Mouse (Mus musculus) neural tube, embryonic 13.5 days (tissue): ENCODE results near the gene Kank2. TPM values are rescaled to one million over a fixed set of nuclear protein-coding genes. Genes with fewer than 3 reads are reported as not detected.

ENCODE experiments used
- ATAC-seq: fragments of 200-750 bp; cut with Nextera tagmentation; 2 replicates; pipeline ENCODE4 v1.8.0; 2017; ENCODE audit warnings: low read depth, mild to moderate bottlenecking, moderate TSS enrichment, moderate library complexity
- H3K27ac ChIP-seq: fragments of 300-500 bp; sonication (generic); replicated peaks from 2 replicates; pipeline ENCODE4 v1.5.1; 2015; ENCODE audit warnings: moderate library complexity, mild to moderate bottlenecking, inconsistent platforms
- H3K27me3 ChIP-seq: fragments of 300-500 bp; sonication (generic); 2 replicates; pipeline ENCODE4 v1.6.1; 2015; ENCODE audit warnings: mild to moderate bottlenecking, inconsistent platforms
- H3K36me3 ChIP-seq: fragments of 300-500 bp; sonication (generic); 2 replicates; pipeline ENCODE4 v1.6.1; 2015; ENCODE audit warnings: mild to moderate bottlenecking, inconsistent platforms
- H3K4me1 ChIP-seq: fragments of 300-500 bp; sonication (generic); replicated peaks from 2 replicates; pipeline ENCODE4 v1.6.1; 2015; ENCODE audit warnings: inconsistent platforms
- H3K4me2 ChIP-seq: fragments of 300-500 bp; sonication (generic); 2 replicates; pipeline ENCODE4 v1.6.1; 2015; ENCODE audit warnings: inconsistent platforms, mild to moderate bottlenecking, moderate library complexity
- H3K4me3 ChIP-seq: fragments of 300-500 bp; sonication (generic); 2 replicates; pipeline ENCODE4 v1.5.1; 2015; ENCODE audit warnings: mild to moderate bottlenecking, inconsistent platforms
- H3K9ac ChIP-seq: fragments of 300-500 bp; sonication (generic); 2 replicates; pipeline ENCODE4 v1.6.1; 2015; ENCODE audit warnings: moderate library complexity, mild to moderate bottlenecking, inconsistent platforms
- H3K9me3 ChIP-seq: fragments of 300-500 bp; sonication (generic); 2 replicates; pipeline ENCODE4 v1.6.1; 2016; ENCODE audit warnings: inconsistent platforms
- WGBS: fragments of 180-500 bp; shearing (Covaris S2); methylation state at CpG from one replicate; pipeline ENCODE4 v1.1.7; 2015; 5-methylcytosine and 5-hydroxymethylcytosine counted together
- polyA plus RNA-seq: library from polyadenylated mRNA; unstranded; fragments of >200 nt; fragmentation: Nextera tagmentation; extraction: Ambion mirVana; gene quantifications from 2 replicates; pipeline ENCODE4 v1.2.1, GENCODE M21; 2015

Kank2 gene
- polyA plus RNA-seq, 1 experiment from 2014 or later: 5.9 TPM

DNA sequence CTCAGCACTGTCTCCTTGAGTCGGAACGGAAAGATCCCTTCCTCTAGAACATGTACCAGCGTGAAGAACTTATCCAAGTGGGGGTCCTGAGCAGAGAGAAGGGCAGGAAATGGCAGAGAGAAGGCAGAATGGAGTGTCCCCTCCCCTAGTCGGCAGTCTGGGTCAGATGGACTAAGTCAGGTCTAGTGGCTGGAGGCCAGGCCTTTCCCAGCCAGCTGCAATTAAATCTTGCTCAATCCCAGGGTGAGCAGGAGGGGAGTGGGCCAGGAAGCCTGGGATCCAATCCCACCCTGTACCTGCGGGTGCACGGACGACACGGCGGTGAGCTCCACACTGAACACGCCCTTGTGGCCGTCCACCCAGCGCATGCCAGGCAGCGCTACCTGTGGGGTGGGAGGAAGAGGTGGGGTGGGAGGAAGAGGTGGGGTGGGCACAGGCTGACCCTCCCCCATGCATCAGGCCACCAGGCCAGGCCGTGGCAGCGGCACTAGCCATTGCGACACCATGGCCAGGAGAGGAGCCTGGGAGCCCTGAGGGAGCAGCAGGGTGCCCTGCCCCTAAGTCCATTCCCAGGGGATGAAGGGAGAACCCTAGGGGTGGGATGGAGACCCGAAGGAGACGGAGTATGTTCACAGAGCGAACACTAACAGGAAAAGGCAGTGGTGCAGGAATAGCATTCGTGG, 33.2 kb upstream of the Kank2 start:
- Histone ChIP-seq H3K4me3 (no peak overlapping the region), H3K9ac (no peak overlapping the region), H3K36me3 (no peaks in the 10 kb centered on the region), H3K4me2 (no peak overlapping the region), H3K27me3 (no peaks in the 10 kb centered on the region), H3K4me1 (no peaks in the 10 kb centered on the region), H3K9me3 (no peaks in the 10 kb centered on the region), H3K27ac (no peak overlapping the region)
- 92% methylated on average over 20 of the region's 20 CpGs for WGBS
- ATAC-seq: no peak

- no peaks in the 10 kb centered on the region for H3K27me3 ChIP-seq
- ATAC-seq: no peak
These were observed 32.4 kb upstream of the Kank2 start for GRCm38 (mm10) chr9:21830936-21831335.

DNA sequence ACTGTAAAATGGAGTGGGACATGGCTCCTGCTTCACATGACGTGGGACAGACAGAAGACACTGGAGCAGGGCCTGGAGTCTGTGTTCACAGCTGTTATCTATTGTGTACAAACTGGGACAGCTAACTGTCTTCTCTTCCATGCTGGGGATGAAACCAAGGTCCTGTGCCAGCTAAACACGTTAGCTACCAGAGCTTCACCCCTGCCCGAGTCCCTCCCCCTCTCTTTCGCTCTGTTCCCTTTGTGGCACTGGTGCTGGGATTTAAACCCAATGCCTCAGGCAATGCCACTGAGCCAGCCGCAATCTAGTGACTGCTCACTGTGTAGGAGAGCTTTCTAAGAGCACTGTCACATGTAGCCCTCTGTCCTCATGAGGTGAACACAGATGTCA, 31.9 kb upstream of the Kank2 start:
- ATAC-seq: no peak
- no peaks in the 10 kb centered on the region for H3K27me3 ChIP-seq
- 85% methylated on average over 5 of the region's 5 CpGs for WGBS
- H3K4me1 ChIP-seq: no peaks in the 10 kb centered on the region
- H3K36me3 ChIP-seq: no peaks in the 10 kb centered on the region
- no peak overlapping the region for H3K4me3 ChIP-seq
- H3K27ac ChIP-seq: no peak overlapping the region
- H3K9me3 ChIP-seq: no peaks in the 10 kb centered on the region
- no peak overlapping the region for H3K4me2 ChIP-seq
- no peak overlapping the region for H3K9ac ChIP-seq

More at GRCm38 (mm10) chr9:21830936-21831335, 32.4 kb upstream of the Kank2 start:
- Histone ChIP-seq H3K4me1 (no peaks in the 10 kb centered on the region), H3K4me3 (no peak overlapping the region), H3K27ac (no peak overlapping the region), H3K9me3 (no peaks in the 10 kb centered on the region), H3K4me2 (no peak overlapping the region), H3K36me3 (no peaks in the 10 kb centered on the region), H3K9ac (no peak overlapping the region)
- WGBS: 89% methylated on average over 11 of the region's 11 CpGs

DNA sequence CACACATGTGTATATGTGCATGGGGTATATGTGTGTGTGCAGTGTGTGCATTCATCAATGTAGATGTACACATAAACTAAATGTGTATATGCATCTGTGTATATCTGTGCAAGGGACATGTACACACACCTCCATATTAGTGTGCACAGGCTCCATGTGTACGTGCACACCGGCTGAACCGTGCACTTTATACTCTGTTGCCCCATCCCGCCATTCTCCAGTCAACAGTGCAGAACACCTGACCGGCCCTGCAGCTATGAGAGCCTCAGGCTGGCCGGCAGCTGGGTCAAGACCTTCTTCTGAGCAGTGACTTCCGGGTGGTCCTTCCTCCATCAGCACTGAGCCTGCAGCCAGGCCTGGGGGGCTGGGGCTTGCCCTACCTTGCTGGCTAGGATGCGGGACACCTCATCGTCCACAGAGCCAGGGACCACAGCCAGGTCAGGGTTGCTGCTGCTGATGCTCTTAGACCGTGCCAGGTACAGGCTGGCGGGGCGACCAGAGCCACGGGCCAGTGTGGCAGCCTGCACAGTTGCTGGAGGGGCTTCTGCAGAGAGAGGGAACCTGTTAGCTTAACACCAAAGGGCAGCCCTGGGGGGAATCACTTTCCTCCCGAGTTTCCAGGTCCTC, 31.4 kb upstream of the Kank2 start:
- no peak overlapping the region for H3K4me3 ChIP-seq
- no peak for ATAC-seq
- no peaks in the 10 kb centered on the region for H3K9me3 ChIP-seq
- H3K4me2 ChIP-seq: no peak overlapping the region
- no peaks in the 10 kb centered on the region for H3K36me3 ChIP-seq
- no peaks in the 10 kb centered on the region for H3K27me3 ChIP-seq
- WGBS: 95% methylated on average over 14 of the region's 14 CpGs
- no peaks in the 10 kb centered on the region for H3K4me1 ChIP-seq
- no peak overlapping the region for H3K9ac ChIP-seq
- H3K27ac ChIP-seq: no peak overlapping the region

DNA sequence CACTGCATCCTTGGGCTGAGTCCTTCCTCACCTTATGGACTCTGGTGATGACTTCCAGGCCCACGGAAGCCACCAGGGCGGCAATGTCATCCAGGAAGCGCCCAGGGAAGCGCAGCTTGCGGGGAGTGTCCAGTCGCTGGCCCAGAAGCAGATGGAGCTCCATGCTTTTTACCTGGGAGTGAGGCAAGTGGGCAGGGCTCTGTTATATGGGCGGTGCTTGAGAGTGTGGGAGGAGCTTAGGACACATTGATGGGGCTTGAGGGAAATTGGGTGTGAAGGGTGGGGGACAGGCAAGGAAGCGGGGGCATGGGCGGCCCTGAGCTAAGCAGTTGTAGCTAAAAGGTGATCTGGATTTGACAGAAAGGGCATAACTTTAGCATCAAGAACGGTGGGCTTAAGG, 25.8 kb upstream of the Kank2 start:
- Histone ChIP-seq H3K36me3 (no peaks in the 10 kb centered on the region), H3K4me2 (no peak overlapping the region), H3K4me1 (no peaks in the 10 kb centered on the region), H3K27ac (no peak overlapping the region), H3K4me3 (no peak overlapping the region), H3K9ac (no peak overlapping the region), H3K27me3 (no peaks in the 10 kb centered on the region), H3K9me3 (no peaks in the 10 kb centered on the region)
- WGBS: 60% methylated on average over 10 of the region's 10 CpGs
- ATAC-seq: no peak

- Histone ChIP-seq H3K36me3 (no peaks in the 10 kb centered on the region), H3K4me3 (no peak overlapping the region), H3K27me3 (no peaks in the 10 kb centered on the region), H3K27ac (no peak overlapping the region), H3K9ac (no peak overlapping the region), H3K4me2 (no peak overlapping the region), H3K9me3 (no peaks in the 10 kb centered on the region), H3K4me1 (no peaks in the 10 kb centered on the region)
- ATAC-seq: no peak
- 34% methylated on average over 4 of the region's 4 CpGs for WGBS
These were observed 25.4 kb upstream of the Kank2 start for GRCm38 (mm10) chr9:21823957-21824356.

DNA sequence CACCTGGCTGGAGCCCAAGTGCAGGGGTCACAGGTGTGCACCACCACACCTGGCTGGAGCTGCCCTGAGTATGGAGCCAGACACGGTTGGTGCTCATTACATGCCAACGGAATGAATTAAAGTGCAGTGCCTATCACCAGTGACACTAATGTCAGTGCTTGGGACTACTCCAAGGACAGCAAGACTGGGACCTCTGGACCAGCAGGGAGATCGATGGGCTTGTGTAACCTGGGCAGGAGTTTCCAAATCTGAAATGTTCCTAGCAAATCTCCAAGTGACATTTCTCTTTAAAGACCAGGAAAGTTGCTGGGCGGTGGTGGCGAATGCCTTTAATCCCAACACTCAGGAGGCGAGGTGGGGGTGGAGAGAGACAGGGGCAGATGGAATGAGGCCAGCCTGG, 24.1 kb upstream of the Kank2 start:
- no peaks in the 10 kb centered on the region for H3K27me3 ChIP-seq
- no peaks in the 10 kb centered on the region for H3K36me3 ChIP-seq
- no peak overlapping the region for H3K4me3 ChIP-seq
- no peaks in the 10 kb centered on the region for H3K4me1 ChIP-seq
- no peak overlapping the region for H3K9ac ChIP-seq
- no peak overlapping the region for H3K27ac ChIP-seq
- H3K9me3 ChIP-seq: no peaks in the 10 kb centered on the region
- 93% methylated on average over 6 of the region's 6 CpGs for WGBS
- no peak overlapping the region for H3K4me2 ChIP-seq
- no peak for ATAC-seq

DNA sequence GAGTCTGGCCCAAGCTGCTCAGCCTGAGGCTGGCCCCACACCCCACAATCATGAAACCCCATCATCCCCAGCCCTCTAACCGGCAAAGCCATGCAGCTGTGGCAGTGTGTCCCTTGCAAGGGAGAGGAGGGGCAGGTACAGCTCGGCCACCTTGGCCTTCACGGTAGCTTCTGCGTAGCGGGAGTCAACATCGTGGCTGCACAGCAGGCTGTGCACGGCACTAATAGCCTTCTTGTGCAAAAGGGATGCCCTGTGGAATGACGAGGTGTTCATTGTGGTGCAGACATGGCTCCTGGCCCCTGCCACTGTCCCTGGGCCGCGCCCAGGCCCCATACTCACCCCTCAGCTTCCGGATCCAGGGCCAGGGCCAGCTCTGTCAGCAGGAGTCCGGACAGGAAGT, 21.6 kb upstream of the Kank2 start:
- Histone ChIP-seq H3K27me3 (no peaks in the 10 kb centered on the region), H3K4me3 (no peak overlapping the region), H3K4me2 (no peak overlapping the region), H3K9ac (no peak overlapping the region), H3K27ac (no peak overlapping the region), H3K4me1 (no peaks in the 10 kb centered on the region), H3K36me3 (no peaks in the 10 kb centered on the region), H3K9me3 (no peaks in the 10 kb centered on the region)
- 88% methylated on average over 12 of the region's 12 CpGs for WGBS
- ATAC-seq: no peak

DNA sequence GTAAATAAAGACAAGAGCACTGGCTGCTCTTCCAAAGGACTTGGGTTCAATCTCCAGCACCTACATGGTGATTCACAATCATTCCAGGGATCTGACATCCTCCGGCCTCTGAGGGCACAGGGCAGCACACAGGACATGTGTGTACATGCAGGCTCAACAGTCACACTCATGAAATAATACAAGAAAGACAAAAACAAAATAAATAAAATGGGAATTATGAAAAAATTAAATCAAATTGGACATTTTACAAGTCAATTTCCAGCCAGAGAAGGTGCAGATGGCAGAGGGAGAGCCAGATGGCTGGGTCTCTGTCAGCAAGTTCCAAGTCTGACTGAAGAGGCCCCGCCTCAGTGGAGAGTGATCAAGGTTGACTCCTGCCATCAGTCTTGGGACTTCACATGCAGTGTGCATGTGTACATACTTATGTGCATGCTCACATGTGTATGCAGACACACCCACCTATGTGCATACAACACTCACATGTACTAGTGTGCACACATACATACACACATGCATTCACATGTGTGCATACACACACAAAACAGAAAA, 20.7 kb upstream of the Kank2 start:
- ATAC-seq: no peak

GRCm38 (mm10) chr9:21818561-21818960, 20.0 kb upstream of the Kank2 start:
- no peak for ATAC-seq
- Histone ChIP-seq H3K9me3 (no peaks in the 10 kb centered on the region), H3K4me2 (no peak overlapping the region), H3K9ac (no peak overlapping the region), H3K4me3 (no peak overlapping the region), H3K27me3 (no peaks in the 10 kb centered on the region), H3K4me1 (no peaks in the 10 kb centered on the region), H3K36me3 (no peaks in the 10 kb centered on the region), H3K27ac (no peak overlapping the region)
- 96% methylated on average over 6 of the region's 6 CpGs for WGBS

More for the DNA sequence above, 20.7 kb upstream of the Kank2 start:
- Histone ChIP-seq H3K4me2 (no peak overlapping the region), H3K4me1 (no peaks in the 10 kb centered on the region), H3K4me3 (no peak overlapping the region), H3K36me3 (no peaks in the 10 kb centered on the region), H3K27ac (no peak overlapping the region), H3K9me3 (no peaks in the 10 kb centered on the region), H3K9ac (no peak overlapping the region), H3K27me3 (no peaks in the 10 kb centered on the region)
- 90% methylated on average over 2 of the region's 2 CpGs for WGBS

GRCm38 (mm10) chr9:21818125-21818524, 19.6 kb upstream of the Kank2 start:
- Histone ChIP-seq H3K4me1 (no peaks in the 10 kb centered on the region), H3K27ac (no peak overlapping the region), H3K27me3 (no peaks in the 10 kb centered on the region), H3K9me3 (no peaks in the 10 kb centered on the region), H3K4me3 (no peak overlapping the region), H3K4me2 (no peak overlapping the region), H3K9ac (no peak overlapping the region), H3K36me3 (no peaks in the 10 kb centered on the region)
- WGBS: 82% methylated on average over 4 of the region's 4 CpGs
- ATAC-seq: no peak

DNA sequence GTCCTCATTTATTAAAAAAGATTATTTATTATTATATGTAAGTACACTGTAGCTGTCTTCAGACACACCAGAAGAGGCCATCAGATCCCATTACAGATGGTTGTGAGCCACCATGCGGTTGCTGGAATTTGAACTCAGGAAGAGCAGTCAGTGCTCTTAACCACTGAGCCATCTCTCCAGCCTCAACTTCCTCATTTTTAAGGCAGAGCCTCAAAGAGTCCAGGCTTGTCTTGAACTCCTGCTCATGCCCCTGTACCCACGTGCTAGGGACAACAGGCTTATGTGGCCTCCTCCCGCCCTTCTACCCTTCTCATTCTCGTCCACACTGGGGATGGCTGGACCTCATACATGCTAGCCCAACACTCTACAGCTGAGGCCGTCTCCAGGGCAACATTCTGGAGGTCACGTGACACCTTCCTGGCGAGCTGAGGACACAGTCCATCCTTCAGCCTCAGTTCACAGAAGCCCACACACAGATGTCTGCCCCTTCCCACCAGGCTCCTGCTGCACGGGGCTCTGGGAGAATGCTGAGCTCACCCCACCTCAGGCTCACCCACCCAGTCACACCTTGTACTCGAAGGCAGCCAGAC, 18.3 kb upstream of the Kank2 start:
- H3K9ac ChIP-seq: no peak overlapping the region
- no peak overlapping the region for H3K4me3 ChIP-seq
- H3K36me3 ChIP-seq: no peaks in the 10 kb centered on the region
- ATAC-seq: no peak
- H3K9me3 ChIP-seq: no peaks in the 10 kb centered on the region
- no peaks in the 10 kb centered on the region for H3K4me1 ChIP-seq
- 75% methylated on average over 9 of the region's 9 CpGs for WGBS
- no peak overlapping the region for H3K27ac ChIP-seq
- no peak overlapping the region for H3K4me2 ChIP-seq
- no peaks in the 10 kb centered on the region for H3K27me3 ChIP-seq
